Comparison of ENCODE assay signal across 26 mouse cellular contexts in genomic region chr3:59225411-59225810, GRCm38 (mm10). TPM values are rescaled to one million over a fixed set of nuclear protein-coding genes. Genes with fewer than 3 reads are reported as not detected.
"Had no signal": no experiment of that assay in that cellular context is flagged by ENCODE, and none has a peak within 500 bp of the region (broad histone marks: within the 10 kb centered on the region; RNA-seq: fewer than 3 reads in every experiment).

No protein-coding gene starts in this region.

- H3K9ac ChIP-seq: limb, embryonic 13.5 days; liver, embryonic 12.5 days; liver, embryonic 15.5 days; lung, embryonic 15.5 days; midbrain, embryonic 13.5 days; stomach, embryonic 15.5 days had no signal

- H3K36me3 ChIP-seq: limb, embryonic 10.5 days; limb, embryonic 13.5 days; liver, embryonic 12.5 days; liver, embryonic 15.5 days; lung, embryonic 15.5 days; midbrain, embryonic 10.5 days; midbrain, embryonic 13.5 days; stomach, embryonic 15.5 days had no signal

- H3K27ac ChIP-seq: kidney, postnatal 0 days; limb, embryonic 10.5 days; limb, embryonic 13.5 days; liver, embryonic 12.5 days; liver, embryonic 15.5 days; lung, embryonic 15.5 days; midbrain, embryonic 10.5 days; midbrain, embryonic 13.5 days; stomach, embryonic 15.5 days had no signal

- DNase-seq: kidney, adult 2 months; kidney, postnatal 25 days; layer of hippocampus, postnatal 36 days; liver; lung, adult 18-20 months; lung, postnatal 10 days; lung, postnatal 36 days; right cerebral cortex, adult 18-20 months; right cerebral cortex, postnatal 25 days; spleen, adult 18-20 months; thymus, postnatal 25 days had no signal

- H3K4me1 ChIP-seq: liver, embryonic 12.5 days; liver, embryonic 15.5 days; midbrain, embryonic 13.5 days had no signal

- ATAC-seq: intestine, postnatal 0 days; liver, embryonic 12.5 days; midbrain, embryonic 13.5 days; midbrain, embryonic 16.5 days had no signal

- H3K9me3 ChIP-seq: limb, embryonic 10.5 days; limb, embryonic 13.5 days; liver, embryonic 12.5 days; liver, embryonic 15.5 days; lung, embryonic 15.5 days; midbrain, embryonic 10.5 days; midbrain, embryonic 13.5 days; stomach, embryonic 15.5 days had no signal

- H3K4me3 ChIP-seq: limb, embryonic 10.5 days; limb, embryonic 13.5 days; liver, embryonic 12.5 days; liver, embryonic 15.5 days; lung, embryonic 15.5 days; midbrain, embryonic 10.5 days; midbrain, embryonic 13.5 days; stomach, embryonic 15.5 days had no signal

- H3K4me2 ChIP-seq: limb, embryonic 13.5 days; liver, embryonic 12.5 days; liver, embryonic 15.5 days; lung, embryonic 15.5 days; midbrain, embryonic 13.5 days; stomach, embryonic 15.5 days had no signal

- H3K27me3 ChIP-seq: limb, embryonic 13.5 days; liver, embryonic 12.5 days; liver, embryonic 15.5 days; lung, embryonic 15.5 days; midbrain, embryonic 13.5 days; stomach, embryonic 15.5 days had no signal

RNA-seq across cellular contexts. Expression of gene Gpr87, which starts 30.5 kb away (rescaled TPM):
- total RNA-seq: layer of hippocampus, adult 8-10 months; layer of hippocampus, postnatal 10 days; layer of hippocampus, postnatal 36 days; left cerebral cortex, postnatal 25 days had no signal
- polyA plus RNA-seq: intestine, postnatal 0 days; liver, embryonic 12.5 days; liver, embryonic 15.5 days; midbrain, embryonic 16.5 days; neural tube, embryonic 11.5 days had no signal
